Mouse (Mus musculus) thymus, adult 2 months (tissue): ENCODE measurements at regions not wholly inside any gene's neighbourhood (a gene's known extent, or its start where the extent isn't known, plus 50 kb on each side); places are given as distances from the start of the nearest gene placed in this dataset.

Experiments
- DNase-seq: peaks from one replicate; pipeline ENCODE4 v3.0.0; 2021
- H3K27ac ChIP-seq: fragments of 200-500 bp; 2 replicates; pipeline ENCODE4 v1.5.1; 2012; ENCODE audit warnings: low read length, control low read depth; ENCODE audit not compliant: control insufficient read depth, insufficient read depth
- H3K27me3 ChIP-seq: fragments of 200-500 bp; 2 replicates; pipeline ENCODE4 v1.6.1; 2012; ENCODE audit warnings: mild to moderate bottlenecking, low read length, moderate library complexity, mixed read lengths; ENCODE audit not compliant: control insufficient read depth, insufficient read depth
- H3K36me3 ChIP-seq: fragments of 200-500 bp; 2 replicates; pipeline ENCODE4 v1.6.1; 2012; ENCODE audit warnings: mild to moderate bottlenecking, low read length, moderate library complexity; ENCODE audit not compliant: control insufficient read depth, insufficient read depth
- H3K4me1 ChIP-seq: fragments of 200-500 bp; replicated peaks from 2 replicates; pipeline ENCODE4 v1.6.1; 2012; ENCODE audit warnings: low read length; ENCODE audit not compliant: control insufficient read depth, insufficient read depth
- H3K4me3 ChIP-seq: fragments of 200-500 bp; 2 replicates; pipeline ENCODE4 v1.5.1; 2012; ENCODE audit warnings: mild to moderate bottlenecking, low read length, control low read depth, moderate library complexity; ENCODE audit not compliant: control insufficient read depth, insufficient read depth
- CTCF ChIP-seq: fragments of 200-500 bp; IDR thresholded peaks from 2 replicates; pipeline ENCODE4 v1.5.1; 2012; ENCODE audit warnings: mild to moderate bottlenecking, control low read depth, low read length, moderate library complexity, borderline replicate concordance; ENCODE audit not compliant: control insufficient read depth, poor library complexity, insufficient read depth; ENCODE audit errors: extremely low read depth
- POLR2A ChIP-seq: fragments of 200-500 bp; IDR thresholded peaks from 2 replicates; pipeline ENCODE4 v1.6.1; 2012; ENCODE audit warnings: mild to moderate bottlenecking, low read length, control low read depth, moderate library complexity; ENCODE audit not compliant: control insufficient read depth, poor library complexity, insufficient read depth; ENCODE audit errors: extremely low read depth
- WGBS: fragments of 180-500 bp; shearing (Covaris S2); methylation state at CpG from one replicate; pipeline ENCODE4 v1.1.7; 2018; 5-methylcytosine and 5-hydroxymethylcytosine counted together

DNA sequence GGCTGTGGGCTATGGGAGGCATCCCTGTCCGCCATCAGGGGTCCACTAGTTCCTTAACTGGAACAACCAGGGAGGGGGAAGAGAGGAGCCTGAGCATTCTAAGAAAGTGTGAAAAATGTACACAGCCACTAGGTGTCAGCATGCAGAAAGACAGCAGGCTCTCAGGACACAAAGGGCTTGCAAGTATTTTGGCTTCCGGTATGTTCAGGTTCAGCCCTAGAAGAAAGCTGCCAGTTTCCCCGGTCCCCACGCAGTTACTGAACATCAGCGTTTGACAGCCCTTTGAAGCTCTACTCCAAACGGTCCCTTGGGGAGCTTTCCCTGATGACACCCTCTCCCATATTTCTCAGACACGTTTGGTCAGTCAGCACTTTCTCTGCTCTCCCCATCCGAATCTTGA is 130.1 kb downstream of the Tent5c start:
- 15% methylated on average over 8 of the region's 8 CpGs for WGBS
- DNase-seq: peak; percentile 60
- Histone ChIP-seq H3K4me3 (peak overlapping the region; percentile 37), H3K27me3 (no peaks in the 10 kb centered on the region), H3K36me3 (no peaks in the 10 kb centered on the region), H3K27ac (no peak overlapping the region), H3K4me1 (peaks cover 2% of the 10 kb centered on the region)
- no peak for TF ChIP-seq CTCF
- TF ChIP-seq POLR2A: no peak

DNA sequence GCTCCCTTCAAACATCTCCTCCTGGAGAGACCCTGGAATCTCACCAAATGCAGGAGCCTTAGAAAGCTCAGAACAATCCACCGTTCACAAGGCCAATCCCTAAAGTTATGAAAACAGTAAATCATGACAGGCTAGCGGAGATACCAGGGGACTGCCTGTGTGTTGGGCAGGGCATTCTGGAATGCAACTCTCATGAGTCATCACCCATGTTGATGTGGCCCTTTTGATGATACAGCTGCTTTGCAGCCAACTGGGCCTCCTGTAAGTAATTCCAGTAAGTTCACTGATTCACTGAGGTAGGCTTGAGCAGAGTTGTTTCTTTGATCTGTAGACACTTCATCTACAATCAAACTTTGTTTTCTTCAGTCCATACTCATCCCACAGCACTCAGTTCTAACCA is 155.6 kb downstream of the Tent5c start:
- no peaks in the 10 kb centered on the region for H3K27me3 ChIP-seq
- H3K27ac ChIP-seq: no peak overlapping the region
- no peak for TF ChIP-seq CTCF
- no peaks in the 10 kb centered on the region for H3K4me1 ChIP-seq
- DNase-seq: no peak
- no peak overlapping the region for H3K4me3 ChIP-seq
- H3K36me3 ChIP-seq: no peaks in the 10 kb centered on the region
- WGBS: 84% methylated on average over 2 of the region's 2 CpGs

GRCm38 (mm10) chr3:100318357-100318756 is 156.2 kb upstream of the Wdr3 start:
- H3K36me3 ChIP-seq: no peaks in the 10 kb centered on the region
- TF ChIP-seq CTCF: no peak
- TF ChIP-seq POLR2A: no peak
- H3K27me3 ChIP-seq: no peaks in the 10 kb centered on the region
- no peak overlapping the region for H3K27ac ChIP-seq
- DNase-seq: no peak
- H3K4me1 ChIP-seq: no peaks in the 10 kb centered on the region
- no peak overlapping the region for H3K4me3 ChIP-seq

DNA sequence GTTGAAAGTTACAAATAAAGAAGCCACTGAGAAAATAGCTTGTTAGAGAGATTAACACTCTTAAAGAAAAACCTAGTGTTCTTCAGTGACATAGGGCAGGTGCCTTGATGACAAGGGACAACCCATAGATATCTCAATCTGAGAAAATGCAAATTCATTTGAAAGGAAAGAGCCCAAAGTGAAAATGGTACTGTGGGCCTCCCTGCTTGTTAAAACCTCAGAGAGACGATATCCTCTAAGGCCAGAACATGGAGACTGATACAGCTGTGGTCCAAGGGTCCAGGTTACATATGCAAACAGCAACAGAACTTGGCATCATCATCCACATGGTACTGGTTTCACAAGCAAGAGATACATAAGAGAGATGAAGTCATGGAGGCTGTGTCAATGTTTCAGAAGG is 125.6 kb upstream of the Wdr3 start:
- Histone ChIP-seq H3K4me1 (no peaks in the 10 kb centered on the region), H3K27ac (no peak overlapping the region), H3K36me3 (no peaks in the 10 kb centered on the region), H3K4me3 (no peak overlapping the region), H3K27me3 (no peaks in the 10 kb centered on the region)
- 88% methylated on average over 1 of the region's 1 CpGs for WGBS
- TF ChIP-seq POLR2A (no peak), CTCF (no peak)
- DNase-seq: no peak

- no peak for DNase-seq
- no peak for TF ChIP-seq POLR2A
- TF ChIP-seq CTCF: no peak
- Histone ChIP-seq H3K27ac (no peak overlapping the region), H3K4me3 (no peak overlapping the region), H3K36me3 (no peaks in the 10 kb centered on the region), H3K27me3 (no peaks in the 10 kb centered on the region), H3K4me1 (no peaks in the 10 kb centered on the region)
These were observed 104.8 kb upstream of the Wdr3 start for GRCm38 (mm10) chr3:100266976-100267375.

DNA sequence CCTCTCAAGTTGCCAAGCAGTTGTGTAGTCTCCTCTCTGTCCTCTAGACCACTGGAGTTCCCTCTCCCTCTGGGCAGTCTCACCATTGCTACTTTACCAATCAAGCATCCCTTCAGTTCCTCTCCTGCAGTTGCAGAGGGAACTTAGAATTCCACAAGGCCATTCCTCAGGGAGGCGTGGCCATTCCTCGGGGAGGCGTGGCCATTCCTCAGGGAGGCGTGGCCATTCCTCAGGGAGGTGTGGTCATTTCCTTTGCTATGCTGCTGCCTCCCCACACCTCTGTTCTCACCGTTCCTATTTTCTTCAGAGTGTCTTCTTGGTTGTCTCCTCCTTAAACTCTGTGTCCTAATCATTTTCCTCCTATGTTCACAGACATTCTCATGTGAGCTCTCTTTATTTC is 102.8 kb upstream of the Wdr3 start:
- Histone ChIP-seq H3K36me3 (no peaks in the 10 kb centered on the region), H3K27ac (no peak overlapping the region), H3K27me3 (no peaks in the 10 kb centered on the region), H3K4me1 (no peaks in the 10 kb centered on the region), H3K4me3 (no peak overlapping the region)
- TF ChIP-seq POLR2A: no peak
- TF ChIP-seq CTCF: no peak
- DNase-seq: no peak
- WGBS: 61% methylated on average over 5 of the region's 5 CpGs
